Mouse (Mus musculus) liver, embryonic 11.5 days (tissue): ENCODE results near the gene Litaf. TPM values are rescaled to one million over a fixed set of nuclear protein-coding genes. Genes with fewer than 3 reads are reported as not detected.

ENCODE experiments used
- ATAC-seq: fragments of 200-750 bp; cut with Nextera tagmentation; replicated peaks from 2 replicates; pipeline ENCODE4 v1.8.0; 2017; ENCODE audit warnings: moderate number of reproducible peaks, mild to moderate bottlenecking, moderate TSS enrichment, moderate library complexity; ENCODE audit not compliant: low FRiP score
- DNase-seq: peaks from one replicate; pipeline ENCODE4 v3.0.0-alpha.2; 2017; ENCODE audit warnings: low spot score
- H3K27ac ChIP-seq: fragments of 300-500 bp; sonication (generic); 2 replicates; pipeline ENCODE4 v1.5.1; 2014; ENCODE audit warnings: mild to moderate bottlenecking, low read depth, low read length, control low read depth
- H3K27me3 ChIP-seq: fragments of 300-500 bp; sonication (generic); replicated peaks from 2 replicates; pipeline ENCODE4 v1.6.1; 2014; ENCODE audit warnings: low read length, mixed read lengths; ENCODE audit not compliant: control insufficient read depth, insufficient read depth
- H3K36me3 ChIP-seq: fragments of 300-500 bp; sonication (generic); 2 replicates; pipeline ENCODE4 v1.6.1; 2014; ENCODE audit warnings: mild to moderate bottlenecking, low read length, moderate library complexity, mixed read lengths; ENCODE audit not compliant: control insufficient read depth, insufficient read depth
- H3K4me1 ChIP-seq: fragments of 300-500 bp; sonication (generic); replicated peaks from 2 replicates; pipeline ENCODE4 v1.6.1; 2014; ENCODE audit warnings: low read length, mixed read lengths; ENCODE audit not compliant: control insufficient read depth, insufficient read depth
- H3K4me2 ChIP-seq: fragments of 300-500 bp; sonication (generic); 2 replicates; pipeline ENCODE4 v1.6.1; 2014; ENCODE audit warnings: mild to moderate bottlenecking, control low read depth, moderate library complexity
- H3K4me3 ChIP-seq: fragments of 300-500 bp; sonication (generic); 2 replicates; pipeline ENCODE4 v1.5.1; 2014; ENCODE audit warnings: low read depth, low read length, control low read depth
- H3K9ac ChIP-seq: fragments of 300-500 bp; sonication (generic); 2 replicates; pipeline ENCODE4 v1.6.1; 2014; ENCODE audit warnings: low read depth, low read length, control low read depth
- H3K9me3 ChIP-seq: fragments of 300-500 bp; sonication (generic); 2 replicates; pipeline ENCODE4 v1.6.1; 2016; ENCODE audit warnings: low read length, inconsistent platforms, mixed read lengths; ENCODE audit not compliant: control insufficient read depth
- WGBS: fragments of 180-500 bp; shearing (Covaris S2); extraction: QIAGEN DNeasy Blood & Tissue Kit; methylation state at CpG from one replicate; pipeline ENCODE4 v1.1.7; 2014; 5-methylcytosine and 5-hydroxymethylcytosine counted together
- polyA plus RNA-seq: library from polyadenylated mRNA; unstranded; fragments of >200 nt; fragmentation: Nextera tagmentation; extraction: Ambion mirVana; gene quantifications from 2 replicates; pipeline ENCODE4 v1.2.1, GENCODE M21; 2014

Gene Litaf
- polyA plus RNA-seq, 1 experiment from 2014 or later = 53.6 TPM

GRCm38 (mm10) chr16:10945381-10946127 is 120.4 kb downstream of the Litaf start:
- no peaks in the 10 kb centered on the region for H3K9me3 ChIP-seq
- DNase-seq (no peak), ATAC-seq (no peak)
- H3K4me1 ChIP-seq = no peaks in the 10 kb centered on the region
- WGBS = 72% methylated on average over 7 of the region's 7 CpGs
- no peaks in the 10 kb centered on the region for H3K27me3 ChIP-seq
- no peak overlapping the region for H3K9ac ChIP-seq
- H3K4me2 ChIP-seq = no peak overlapping the region
- no peaks in the 10 kb centered on the region for H3K36me3 ChIP-seq
- H3K27ac ChIP-seq = no peak overlapping the region
- H3K4me3 ChIP-seq = no peak overlapping the region

GRCm38 (mm10) chr16:10944545-10944944 is 121.4 kb downstream of the Litaf start:
- Histone ChIP-seq H3K9me3 (no peaks in the 10 kb centered on the region), H3K27me3 (no peaks in the 10 kb centered on the region), H3K36me3 (no peaks in the 10 kb centered on the region), H3K4me2 (no peak overlapping the region), H3K4me3 (no peak overlapping the region), H3K9ac (no peak overlapping the region), H3K4me1 (no peaks in the 10 kb centered on the region), H3K27ac (no peak overlapping the region)
- WGBS = 75% methylated on average over 7 of the region's 7 CpGs
- ATAC-seq = no peak
- no peak for DNase-seq

- no peak overlapping the region for H3K27ac ChIP-seq
- DNase-seq (no peak), ATAC-seq (no peak)
- no peaks in the 10 kb centered on the region for H3K36me3 ChIP-seq
- no peaks in the 10 kb centered on the region for H3K27me3 ChIP-seq
- 0 out of 2 replicates have a peak, but pooled peaks cover 3% of the 10 kb centered on the region for H3K4me1 ChIP-seq
- WGBS = 52% methylated on average over 5 of the region's 5 CpGs
- H3K9me3 ChIP-seq = no peaks in the 10 kb centered on the region
- H3K4me3 ChIP-seq = no peak overlapping the region
- no peak overlapping the region for H3K9ac ChIP-seq
- no peak overlapping the region for H3K4me2 ChIP-seq
These were observed 122.7 kb downstream of the Litaf start for GRCm38 (mm10) chr16:10943257-10943656.

- ATAC-seq (no peak), DNase-seq (no peak)
- Histone ChIP-seq H3K9ac (no peak overlapping the region), H3K36me3 (no peaks in the 10 kb centered on the region), H3K27ac (no peak overlapping the region), H3K4me2 (no peak overlapping the region), H3K27me3 (no peaks in the 10 kb centered on the region), H3K4me3 (no peak overlapping the region), H3K4me1 (0 out of 2 replicates have a peak, but pooled peaks cover 4% of the 10 kb centered on the region), H3K9me3 (no peaks in the 10 kb centered on the region)
- 82% methylated on average over 2 of the region's 2 CpGs for WGBS
These were observed 125.3 kb downstream of the Litaf start for GRCm38 (mm10) chr16:10940661-10941060.

- ATAC-seq = no peak
- Histone ChIP-seq H3K4me1 (0 out of 2 replicates have a peak, but pooled peaks cover 4% of the 10 kb centered on the region), H3K9ac (no peak overlapping the region), H3K36me3 (no peaks in the 10 kb centered on the region), H3K9me3 (no peaks in the 10 kb centered on the region), H3K27me3 (no peaks in the 10 kb centered on the region), H3K4me3 (no peak overlapping the region), H3K4me2 (no peak overlapping the region), H3K27ac (no peak overlapping the region)
- 83% methylated on average over 4 of the region's 4 CpGs for WGBS
- no peak for DNase-seq
These were observed 126.0 kb downstream of the Litaf start for GRCm38 (mm10) chr16:10939932-10940331.

- no peak for DNase-seq
- ATAC-seq = no peak
- no peak overlapping the region for H3K9ac ChIP-seq
- H3K27ac ChIP-seq = no peak overlapping the region
- 57% methylated on average over 11 of the region's 11 CpGs for WGBS
- H3K4me1 ChIP-seq = 0 out of 2 replicates have a peak, but pooled peaks cover 4% of the 10 kb centered on the region
- no peak overlapping the region for H3K4me3 ChIP-seq
- no peaks in the 10 kb centered on the region for H3K36me3 ChIP-seq
- H3K4me2 ChIP-seq = no peak overlapping the region
- H3K9me3 ChIP-seq = no peaks in the 10 kb centered on the region
- H3K27me3 ChIP-seq = no peaks in the 10 kb centered on the region
These were observed 128.5 kb downstream of the Litaf start for GRCm38 (mm10) chr16:10937497-10937896.

- Histone ChIP-seq H3K4me2 (no peak overlapping the region), H3K36me3 (no peaks in the 10 kb centered on the region), H3K9me3 (no peaks in the 10 kb centered on the region), H3K27ac (no peak overlapping the region), H3K9ac (no peak overlapping the region), H3K4me1 (0 out of 2 replicates have a peak, but pooled peaks cover 4% of the 10 kb centered on the region), H3K4me3 (no peak overlapping the region), H3K27me3 (no peaks in the 10 kb centered on the region)
- ATAC-seq (no peak), DNase-seq (no peak)
- 58% methylated on average over 5 of the region's 5 CpGs for WGBS
These were observed 129.1 kb downstream of the Litaf start for GRCm38 (mm10) chr16:10936700-10937319.

- Histone ChIP-seq H3K27me3 (no peaks in the 10 kb centered on the region), H3K27ac (no peak overlapping the region), H3K4me1 (0 out of 2 replicates have a peak, but pooled peaks cover 4% of the 10 kb centered on the region), H3K9ac (no peak overlapping the region), H3K36me3 (no peaks in the 10 kb centered on the region), H3K9me3 (peaks cover 4% of the 10 kb centered on the region; the same call in 1 of the 2 replicates), H3K4me2 (no peak overlapping the region), H3K4me3 (no peak overlapping the region)
- DNase-seq (no peak), ATAC-seq (no peak; the same call in 1 of the 2 replicates)
- WGBS = 100% methylated on average over 1 of the region's 1 CpGs
These were observed 131.9 kb downstream of the Litaf start for GRCm38 (mm10) chr16:10934047-10934446.
